Mouse (Mus musculus) limb, embryonic 14.5 days (tissue): ENCODE data around the gene Kirrel3. TPM values are rescaled to one million over a fixed set of nuclear protein-coding genes. Genes with fewer than 3 reads are reported as not detected.

Experiments used
- ATAC-seq: fragments of 200-750 bp; cut with Nextera tagmentation; 2 replicates; pipeline ENCODE4 v1.8.0; 2017; ENCODE audit warnings: low read depth, moderate number of reproducible peaks, moderate TSS enrichment; ENCODE audit not compliant: low FRiP score
- DNase-seq: peaks from one replicate; pipeline ENCODE4 v3.0.0-alpha.2; 2015; ENCODE audit warnings: low spot score
- H3K27ac ChIP-seq: fragments of 300-500 bp; sonication (generic); replicated peaks from 2 replicates; pipeline ENCODE4 v1.5.1; 2014; ENCODE audit warnings: low read depth, mild to moderate bottlenecking, low read length, moderate library complexity, mixed read lengths
- H3K27me3 ChIP-seq: fragments of 300-500 bp; sonication (generic); 2 replicates; pipeline ENCODE4 v1.6.1; 2014; ENCODE audit warnings: low read length, mixed read lengths; ENCODE audit not compliant: control insufficient read depth, insufficient read depth
- H3K36me3 ChIP-seq: fragments of 300-500 bp; sonication (generic); 2 replicates; pipeline ENCODE4 v1.6.1; 2014; ENCODE audit warnings: mild to moderate bottlenecking, low read length, moderate library complexity, mixed read lengths; ENCODE audit not compliant: control insufficient read depth, insufficient read depth
- H3K4me1 ChIP-seq: fragments of 300-500 bp; sonication (generic); 2 replicates; pipeline ENCODE4 v1.6.1; 2014; ENCODE audit warnings: antibody characterized with exemption, low read length, mixed read lengths; ENCODE audit not compliant: control insufficient read depth, insufficient read depth
- H3K4me2 ChIP-seq: fragments of 300-500 bp; sonication (generic); replicated peaks from 2 replicates; pipeline ENCODE4 v1.6.1; 2014; ENCODE audit warnings: low read depth, mild to moderate bottlenecking, low read length, moderate library complexity; ENCODE audit not compliant: severe bottlenecking
- H3K4me3 ChIP-seq: fragments of 300-500 bp; sonication (generic); replicated peaks from 2 replicates; pipeline ENCODE4 v1.5.1; 2014; ENCODE audit warnings: low read length
- H3K9ac ChIP-seq: fragments of 300-500 bp; sonication (generic); 2 replicates; pipeline ENCODE4 v1.6.1; 2014; ENCODE audit warnings: mild to moderate bottlenecking, low read depth, low read length, moderate library complexity; ENCODE audit not compliant: severe bottlenecking
- H3K9me3 ChIP-seq: fragments of 300-500 bp; sonication (generic); 2 replicates; pipeline ENCODE4 v1.6.1; 2016; ENCODE audit warnings: low read length; ENCODE audit not compliant: control insufficient read depth
- POLR2A ChIP-seq: fragments of 200-500 bp; IDR thresholded peaks from 2 replicates; pipeline ENCODE4 v1.8.0; 2012; ENCODE audit warnings: inconsistent platforms, mild to moderate bottlenecking, moderate library complexity, borderline replicate concordance; ENCODE audit not compliant: insufficient read depth, insufficient read length; ENCODE audit errors: extremely low read depth
- WGBS: fragments of 180-500 bp; shearing (Covaris S2); extraction: QIAGEN DNeasy Blood & Tissue Kit; methylation state at CpG from one replicate; pipeline ENCODE4 v1.1.7; 2014; 5-methylcytosine and 5-hydroxymethylcytosine counted together
- polyA plus RNA-seq, 2 experiments: library from polyadenylated mRNA; depleted of rRNA in 1 of 2; stranded (reverse) in 1 of 2; unstranded in 1 of 2; fragments of >200 nt; fragmentation: Nextera tagmentation in 1 of 2; extraction: Ambion mirVana in 1 of 2; gene quantifications; 2 replicates each; pipeline versions ENCODE4 v1.2.1 to v1.2.3; 2012 to 2014

The Kirrel3 gene
- polyA plus RNA-seq, 2 experiments, result 10.1 to 14.6 TPM

- no peaks in the 10 kb centered on the region for H3K27me3 ChIP-seq
- H3K4me1 ChIP-seq, result peaks cover 4% of the 10 kb centered on the region; the same call in 1 of the 2 replicates
- no peak overlapping the region for H3K27ac ChIP-seq
- DNase-seq, result peak; percentile 20
- TF ChIP-seq POLR2A, result no peak
- no peak for ATAC-seq
- H3K4me3 ChIP-seq, result no peak overlapping the region
- no peak overlapping the region for H3K9ac ChIP-seq
- H3K9me3 ChIP-seq, result no peaks in the 10 kb centered on the region
- H3K36me3 ChIP-seq, result no peaks in the 10 kb centered on the region
- 27% methylated on average over 2 of the region's 2 CpGs for WGBS
- H3K4me2 ChIP-seq, result no peak overlapping the region
Measured at GRCm38 (mm10) chr9:34585487-34585886, 99.8 kb downstream of the Kirrel3 start.

GRCm38 (mm10) chr9:34586080-34586479 lies 100.4 kb downstream of the Kirrel3 start:
- Histone ChIP-seq H3K9me3 (no peaks in the 10 kb centered on the region), H3K27me3 (no peaks in the 10 kb centered on the region), H3K9ac (no peak overlapping the region), H3K4me3 (no peak overlapping the region), H3K4me1 (peaks cover 4% of the 10 kb centered on the region; the same call in 1 of the 2 replicates), H3K27ac (no peak overlapping the region), H3K4me2 (no peak overlapping the region), H3K36me3 (no peaks in the 10 kb centered on the region)
- 32% methylated on average over 2 of the region's 2 CpGs for WGBS
- ATAC-seq (no peak), DNase-seq (no peak)
- no peak for TF ChIP-seq POLR2A

- Histone ChIP-seq H3K9ac (no peak overlapping the region), H3K4me1 (no peaks in the 10 kb centered on the region), H3K36me3 (no peaks in the 10 kb centered on the region), H3K4me2 (no peak overlapping the region), H3K4me3 (no peak overlapping the region), H3K9me3 (no peaks in the 10 kb centered on the region), H3K27ac (no peak overlapping the region), H3K27me3 (no peaks in the 10 kb centered on the region)
- no peak for TF ChIP-seq POLR2A
- ATAC-seq (no peak), DNase-seq (no peak)
- 70% methylated on average over 1 of the region's 1 CpGs for WGBS
Measured at GRCm38 (mm10) chr9:34589799-34590198, 104.1 kb downstream of the Kirrel3 start.

- Histone ChIP-seq H3K4me3 (no peak overlapping the region), H3K27ac (no peak overlapping the region), H3K9ac (no peak overlapping the region), H3K4me1 (no peaks in the 10 kb centered on the region), H3K4me2 (no peak overlapping the region), H3K9me3 (no peaks in the 10 kb centered on the region), H3K36me3 (no peaks in the 10 kb centered on the region), H3K27me3 (no peaks in the 10 kb centered on the region)
- ATAC-seq, result no peak
- TF ChIP-seq POLR2A, result no peak
- 59% methylated on average over 3 of the region's 3 CpGs for WGBS
- DNase-seq, result no peak
Measured at GRCm38 (mm10) chr9:34592073-34592610, 106.4 kb downstream of the Kirrel3 start.

- Histone ChIP-seq H3K27ac (no peak overlapping the region), H3K9me3 (no peaks in the 10 kb centered on the region), H3K36me3 (no peaks in the 10 kb centered on the region), H3K9ac (no peak overlapping the region), H3K4me1 (no peaks in the 10 kb centered on the region), H3K4me3 (no peak overlapping the region), H3K27me3 (no peaks in the 10 kb centered on the region), H3K4me2 (no peak overlapping the region)
- TF ChIP-seq POLR2A, result no peak
- DNase-seq (no peak), ATAC-seq (no peak)
- 57% methylated on average over 4 of the region's 4 CpGs for whole genome bisulfite sequencing
Measured at GRCm38 (mm10) chr9:34593889-34594288, 108.2 kb downstream of the Kirrel3 start.

GRCm38 (mm10) chr9:34600326-34600725 lies 114.6 kb downstream of the Kirrel3 start:
- Histone ChIP-seq H3K4me3 (no peak overlapping the region), H3K9ac (no peak overlapping the region), H3K4me2 (no peak overlapping the region), H3K4me1 (no peaks in the 10 kb centered on the region), H3K27ac (no peak overlapping the region), H3K36me3 (no peaks in the 10 kb centered on the region), H3K9me3 (no peaks in the 10 kb centered on the region), H3K27me3 (no peaks in the 10 kb centered on the region)
- no peak for TF ChIP-seq POLR2A
- WGBS, result 67% methylated on average over 4 of the region's 4 CpGs
- no peak for DNase-seq
- ATAC-seq, result no peak
